Comparison of ENCODE assay signal across 25 mouse cellular contexts in the genomic region with DNA sequence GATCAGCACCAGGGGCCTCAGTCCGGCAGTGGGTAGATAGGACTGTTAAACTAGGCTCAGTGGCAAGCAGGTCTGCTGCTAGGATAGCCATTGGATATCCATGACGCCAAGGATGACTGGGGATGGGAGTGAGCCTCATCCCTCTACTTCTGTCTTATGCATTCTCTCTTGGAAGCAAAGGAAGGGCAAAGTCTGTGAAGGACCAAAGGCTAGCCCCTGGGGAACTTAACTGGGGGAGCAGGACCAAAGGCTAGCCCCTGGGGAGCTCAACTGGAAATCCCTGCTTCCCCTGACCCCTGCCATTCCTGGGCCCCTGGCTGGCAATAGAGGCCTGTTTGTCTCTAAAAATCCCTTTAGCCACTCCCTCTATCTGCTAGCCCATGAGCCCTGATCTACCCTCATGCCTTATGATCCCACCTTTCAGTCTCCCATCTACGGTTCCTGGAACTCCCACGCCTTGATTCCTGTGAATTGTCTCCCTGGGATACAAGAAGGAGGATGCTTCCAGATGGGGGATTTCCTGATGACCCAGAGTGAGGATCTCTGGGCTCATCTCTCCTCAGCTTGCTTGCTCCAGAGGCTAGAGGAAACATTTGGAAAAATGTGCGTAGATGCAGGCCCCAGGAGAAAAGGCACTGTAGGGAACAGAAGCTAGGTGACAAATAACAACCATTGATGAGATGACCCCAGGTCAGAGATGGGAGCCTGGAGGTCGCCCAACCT. TPM values are rescaled to one million over a fixed set of nuclear protein-coding genes. Genes with fewer than 3 reads are reported as not detected.
DNase-seq lines count a peak whose midpoint lies in the region; ATAC-seq and TF ChIP-seq lines count a peak whose summit lies in the region.
"Had no signal": no experiment of that assay in that cellular context is flagged by ENCODE, and none has a peak within 500 bp of the region (broad histone marks: within the 10 kb centered on the region; RNA-seq: fewer than 3 reads in every experiment).

No protein-coding gene starts in this region.

- in situ Hi-C loops in CH12.LX (cut with MboI; ENCODE audit: low pct_ligation_motif_present, low pct_unique_long_range_greater_than_20kb, low sequenced_read_pairs), result no loop called here

- no peaks in the 10 kb centered on the region for H3K4me1 ChIP-seq in forebrain, embryonic 13.5 days
- no peaks in the 10 kb centered on the region for H3K4me1 ChIP-seq in forebrain, embryonic 15.5 days
- H3K4me1 ChIP-seq in heart, postnatal 0 days (ENCODE audit: control insufficient read depth, insufficient read depth), result peaks cover 38% of the 10 kb centered on the region
- peaks cover 11% of the 10 kb centered on the region for H3K4me1 ChIP-seq in lung, embryonic 15.5 days
- peaks cover 50 to 96% of the 10 kb centered on the region in 2 experiments for H3K4me1 ChIP-seq in CH12.LX (ENCODE audit: control insufficient read depth in 1 of 2, insufficient read depth in 2 of 2)
- H3K4me1 ChIP-seq: neural tube, embryonic 13.5 days had no signal

- H3K4me2 ChIP-seq in forebrain, embryonic 13.5 days, result no peak overlapping the region
- H3K4me2 ChIP-seq in forebrain, embryonic 15.5 days (replicated peaks), result no peak overlapping the region
- H3K4me2 ChIP-seq in heart, postnatal 0 days (ENCODE audit: low read depth, low read length), result no peak overlapping the region
- H3K4me2 ChIP-seq in lung, embryonic 15.5 days, result no peak overlapping the region
- no peak overlapping the region for H3K4me2 ChIP-seq in CH12.LX (ENCODE audit: insufficient read depth, low read depth, poor library complexity, severe bottlenecking)
- H3K4me2 ChIP-seq: embryonic facial prominence, embryonic 12.5 days; intestine, embryonic 15.5 days; liver, embryonic 13.5 days; neural tube, embryonic 13.5 days had no signal

- WGBS in forebrain, embryonic 13.5 days, result 71% methylated on average over 6 of the region's 6 CpGs
- 78% methylated on average over 6 of the region's 6 CpGs for WGBS in forebrain, embryonic 15.5 days
- WGBS in heart, postnatal 0 days, result 76% methylated on average over 6 of the region's 6 CpGs
- 76% methylated on average over 6 of the region's 6 CpGs for WGBS in lung, embryonic 15.5 days

- peaks cover 29% of the 10 kb centered on the region for H3K36me3 ChIP-seq in forebrain, embryonic 13.5 days (ENCODE audit: poor library complexity, severe bottlenecking)
- peaks cover 16% of the 10 kb centered on the region; the same call in 1 of the 2 replicates for H3K36me3 ChIP-seq in forebrain, embryonic 15.5 days
- peaks cover 6% of the 10 kb centered on the region; the same call in 1 of the 2 replicates for H3K36me3 ChIP-seq in heart, postnatal 0 days (replicated peaks; ENCODE audit: control insufficient read depth, insufficient read depth, low read length)
- no peaks in the 10 kb centered on the region for H3K36me3 ChIP-seq in lung, embryonic 15.5 days
- peaks cover 35 to 39% of the 10 kb centered on the region in 2 experiments for H3K36me3 ChIP-seq in CH12.LX (replicated peaks in 1 of 2; ENCODE audit: control insufficient read depth in 1 of 2, insufficient read depth in 1 of 2, low read length in 1 of 2)
- H3K36me3 ChIP-seq: embryonic facial prominence, embryonic 12.5 days; intestine, embryonic 15.5 days; liver, embryonic 13.5 days had no signal

- no peak for TF ChIP-seq EP300 in heart, postnatal 0 days (IDR thresholded peaks at IDR 0.05; ENCODE audit: low read depth)
- no peak for TF ChIP-seq EP300 in CH12.LX (IDR thresholded peaks at IDR 0.05; ENCODE audit: low read length)

- dilution Hi-C loops in CH12.LX (cut with MboI; ENCODE audit: extremely low pct_ligation_motif_present, extremely low pct_unique_long_range_greater_than_20kb, low sequenced_read_pairs), result no loop called here

- no peak for ATAC-seq in forebrain, embryonic 13.5 days
- ATAC-seq in forebrain, embryonic 15.5 days (replicated peaks), result no peak
- no peak for ATAC-seq in heart, postnatal 0 days (ENCODE audit: insufficient read depth, low read depth)
- ATAC-seq in lung, embryonic 15.5 days (ENCODE audit: borderline replicate concordance, extremely low read depth, low FRiP score, low TSS enrichment), result no peak
- no peak for ATAC-seq in monocyte, adult 5-6 weeks (replicated peaks; ENCODE audit: insufficient number of reproducible peaks, low FRiP score, low TSS enrichment, poor library complexity, severe bottlenecking)
- ATAC-seq: hindbrain, embryonic 16.5 days; intestine, embryonic 15.5 days had no signal

- no peak overlapping the region for H3K4me3 ChIP-seq in forebrain, embryonic 13.5 days
- H3K4me3 ChIP-seq in forebrain, embryonic 15.5 days, result no peak overlapping the region
- no peak overlapping the region for H3K4me3 ChIP-seq in heart, postnatal 0 days (ENCODE audit: low read depth, low read length)
- H3K4me3 ChIP-seq in lung, embryonic 15.5 days, result no peak overlapping the region
- no peak overlapping the region for H3K4me3 ChIP-seq in CH12.LX (replicated peaks in 1 of 3; ENCODE audit: low read depth in 2 of 3, low read length in 2 of 3, poor library complexity in 1 of 3)
- H3K4me3 ChIP-seq: embryonic facial prominence, embryonic 12.5 days; intestine, embryonic 15.5 days; liver, embryonic 13.5 days; myocyte; neural tube, embryonic 13.5 days had no signal

- H3K79me2 ChIP-seq in CH12.LX (replicated peaks; ENCODE audit: control insufficient read depth, extremely low read depth, insufficient read depth, poor library complexity, severe bottlenecking), result no peaks in the 10 kb centered on the region; the same call in 1 of the 2 replicates

- no peak for TF ChIP-seq POLR2A in CH12.LX (IDR thresholded peaks at IDR 0.05; ENCODE audit: low read depth, low read length)

- intact Hi-C loops in heart, postnatal 10 days (cut with DNase I), result loop anchor here (2.0 kb wide), 1 partner anchor 20 kb away; no protein-coding TSS in a partner anchor

- TF ChIP-seq CTCF in heart, postnatal 0 days (IDR thresholded peaks at IDR 0.05; ENCODE audit: low read depth), result no peak
- no peak for TF ChIP-seq CTCF in CH12.LX (conservative IDR thresholded peaks at IDR 0.05 in 1 of 2, IDR thresholded peaks at IDR 0.05 in 1 of 2; ENCODE audit: low read depth in 2 of 2, low read length in 2 of 2)

- no peaks in the 10 kb centered on the region for H3K9me3 ChIP-seq in forebrain, embryonic 13.5 days (replicated peaks)
- no peaks in the 10 kb centered on the region for H3K9me3 ChIP-seq in forebrain, embryonic 15.5 days
- H3K9me3 ChIP-seq in heart, postnatal 0 days (replicated peaks; ENCODE audit: control insufficient read depth, low read length), result no peaks in the 10 kb centered on the region
- H3K9me3 ChIP-seq in lung, embryonic 15.5 days, result no peaks in the 10 kb centered on the region
- no peaks in the 10 kb centered on the region for H3K9me3 ChIP-seq in CH12.LX (replicated peaks; ENCODE audit: low read length)
- H3K9me3 ChIP-seq: embryonic facial prominence, embryonic 12.5 days; intestine, embryonic 15.5 days; liver, embryonic 13.5 days; neural tube, embryonic 13.5 days had no signal

- no peak for DNase-seq in heart, postnatal 0 days (ENCODE audit: low spot score)
- DNase-seq in heart, postnatal 10 days, result no peak
- no peak for DNase-seq in lung, postnatal 10 days
- no peak for DNase-seq in CH12.LX (ENCODE audit: extremely low read depth)
- DNase-seq: adrenal gland, postnatal 25 days; cerebellum, adult 9-11 months; kidney, adult 9 months; kidney, postnatal 14 days; liver, embryonic 13.5 days; lung, adult 2 months; retina, postnatal 1 day; right cerebral cortex, postnatal 25 days; thymus, adult 2 months; thymus, postnatal 4 days had no signal

- H3K27ac ChIP-seq in forebrain, embryonic 13.5 days, result 0 out of 2 replicates have a peak overlapping the region, but pooled peaks have one; percentile 10
- H3K27ac ChIP-seq in forebrain, embryonic 15.5 days (replicated peaks), result no peak overlapping the region
- H3K27ac ChIP-seq in heart, postnatal 0 days (ENCODE audit: low read depth), result peak overlapping the region; percentile 60
- H3K27ac ChIP-seq in lung, embryonic 15.5 days, result peak overlapping the region; percentile 37; the same call in 1 of the 2 replicates
- H3K27ac ChIP-seq in CH12.LX (ENCODE audit: insufficient read depth, low read depth), result peak overlapping the region; percentile 99
- H3K27ac ChIP-seq: embryonic facial prominence, embryonic 12.5 days; intestine, embryonic 15.5 days; liver, embryonic 13.5 days; macrophage; neural tube, embryonic 13.5 days had no signal

- no peak for TF ChIP-seq RAD21 in CH12.LX (IDR thresholded peaks at IDR 0.05; ENCODE audit: low read depth, low read length)

- no peaks in the 10 kb centered on the region for H3K27me3 ChIP-seq in forebrain, embryonic 13.5 days
- no peaks in the 10 kb centered on the region for H3K27me3 ChIP-seq in forebrain, embryonic 15.5 days
- no peaks in the 10 kb centered on the region for H3K27me3 ChIP-seq in heart, postnatal 0 days (ENCODE audit: control insufficient read depth, insufficient read depth, low read length)
- H3K27me3 ChIP-seq in lung, embryonic 15.5 days, result no peaks in the 10 kb centered on the region
- H3K27me3 ChIP-seq in CH12.LX (replicated peaks), result no peaks in the 10 kb centered on the region
- H3K27me3 ChIP-seq: embryonic facial prominence, embryonic 12.5 days; intestine, embryonic 15.5 days; neural tube, embryonic 13.5 days had no signal

- no peak overlapping the region for H3K9ac ChIP-seq in forebrain, embryonic 13.5 days
- H3K9ac ChIP-seq in forebrain, embryonic 15.5 days (replicated peaks), result no peak overlapping the region
- no peak overlapping the region for H3K9ac ChIP-seq in heart, postnatal 0 days (replicated peaks; ENCODE audit: low read depth, low read length)
- no peak overlapping the region for H3K9ac ChIP-seq in lung, embryonic 15.5 days
- no peak overlapping the region; the same call in 1 of the 2 replicates for H3K9ac ChIP-seq in CH12.LX (ENCODE audit: insufficient read depth, low read depth)
- H3K9ac ChIP-seq: embryonic facial prominence, embryonic 12.5 days; intestine, embryonic 15.5 days; liver, embryonic 13.5 days; neural tube, embryonic 13.5 days had no signal

RNA-seq across cellular contexts. Expression of a gene that starts 24.8 kb away (rescaled TPM):
- 1.1 and 2.2 TPM in 2 replicates for polyA plus RNA-seq in forebrain, embryonic 13.5 days (2015; fragmentation: Nextera tagmentation; extraction: Ambion mirVana)
- polyA plus RNA-seq in forebrain, embryonic 15.5 days (2015; fragmentation: Nextera tagmentation; extraction: Ambion mirVana), result 3.4 and 3.6 TPM in 2 replicates
- 12.4 and 16.8 TPM in 2 replicates for total RNA-seq in heart, postnatal 0 days (2014; rRNA removed; ENCODE audit: low replicate concordance)
- polyA plus RNA-seq in heart, postnatal 0 days (2015; fragmentation: Nextera tagmentation; extraction: Ambion mirVana), result 0.63 and 1.2 TPM in 2 replicates
- total RNA-seq in heart, postnatal 10 days (2021), result 10 to 100 TPM; 45.2 to 48.3 TPM
- polyA plus RNA-seq in lung, embryonic 15.5 days (2015; fragmentation: Nextera tagmentation; extraction: Ambion mirVana), result 0.79 and 0.90 TPM in 2 replicates
- 113 and 181 TPM in 2 replicates for total RNA-seq in CH12.LX (2012; rRNA removed)
- 78.2 and 88.6 TPM in 2 replicates for total RNA-seq in CH12.LX (2014; rRNA removed)
- 81.9 and 89.4 TPM in 2 replicates for polyA plus RNA-seq in CH12.LX (2012; ENCODE audit: insufficient read length, low read depth)
- total RNA-seq in monocyte, adult 5-6 weeks (2017), result 0.49 to 16.6 TPM (median 13.2 TPM) in 3 replicates
- polyA plus RNA-seq: liver, embryonic 13.5 days had no signal

RNA-seq across cellular contexts. Expression of a gene that starts 41.5 kb away (rescaled TPM):
- polyA plus RNA-seq in forebrain, embryonic 13.5 days (2015; fragmentation: Nextera tagmentation; extraction: Ambion mirVana), result 0.23 and 0.65 TPM in 2 replicates
- 0.31 and 0.45 TPM in 2 replicates for polyA plus RNA-seq in forebrain, embryonic 15.5 days (2015; fragmentation: Nextera tagmentation; extraction: Ambion mirVana)
- total RNA-seq in heart, postnatal 0 days (2014; rRNA removed; ENCODE audit: low replicate concordance), result 1.1 and 2.3 TPM in 2 replicates
- polyA plus RNA-seq in heart, postnatal 0 days (2015; fragmentation: Nextera tagmentation; extraction: Ambion mirVana), result 0.90 and 1.3 TPM in 2 replicates
- under 1 TPM; 0.35 to 0.50 TPM for total RNA-seq in heart, postnatal 10 days (2021)
- polyA plus RNA-seq in lung, embryonic 15.5 days (2015; fragmentation: Nextera tagmentation; extraction: Ambion mirVana), result 0.95 and 1.0 TPM in 2 replicates
- 2.6 and 4.6 TPM in 2 replicates for total RNA-seq in CH12.LX (2012; rRNA removed)
- 8.3 and 9.0 TPM in 2 replicates for total RNA-seq in CH12.LX (2014; rRNA removed)
- 12.1 and 12.8 TPM in 2 replicates for polyA plus RNA-seq in CH12.LX (2012; ENCODE audit: insufficient read length, low read depth)
- total RNA-seq in monocyte, adult 5-6 weeks (2017), result 7.8 to 44.8 TPM (median 28.4 TPM) in 3 replicates
- polyA plus RNA-seq: forebrain, embryonic 11.5 days; macrophage had no signal

RNA-seq across cellular contexts. Expression of a gene that starts 53.9 kb away (rescaled TPM):
- 164 and 165 TPM in 2 replicates for polyA plus RNA-seq in forebrain, embryonic 13.5 days (2015; fragmentation: Nextera tagmentation; extraction: Ambion mirVana)
- 171 and 176 TPM in 2 replicates for polyA plus RNA-seq in forebrain, embryonic 15.5 days (2015; fragmentation: Nextera tagmentation; extraction: Ambion mirVana)
- 94.9 and 132 TPM in 2 replicates for total RNA-seq in heart, postnatal 0 days (2014; rRNA removed; ENCODE audit: low replicate concordance)
- 139 TPM in 2 replicates for polyA plus RNA-seq in heart, postnatal 0 days (2015; fragmentation: Nextera tagmentation; extraction: Ambion mirVana)
- 10 to 100 TPM; 69.4 to 81.8 TPM for total RNA-seq in heart, postnatal 10 days (2021)
- polyA plus RNA-seq in lung, embryonic 15.5 days (2015; fragmentation: Nextera tagmentation; extraction: Ambion mirVana), result 105 and 112 TPM in 2 replicates
- total RNA-seq in CH12.LX (2012; rRNA removed) (31.2 and 37.3 TPM in 2 replicates), CH12.LX (2014; rRNA removed) (19.9 and 24.7 TPM in 2 replicates)
- 73.3 and 81.1 TPM in 2 replicates for polyA plus RNA-seq in CH12.LX (2012; ENCODE audit: insufficient read length, low read depth)
- total RNA-seq in monocyte, adult 5-6 weeks (2017), result 10.9 to 35.9 TPM (median 17.3 TPM) in 3 replicates

Comparison
In these comparisons a context has a peak if more than half of its experiments do, and no peak if none do; other contexts are left out.
1. RNA of a gene that starts 24.8 kb away (polyA plus RNA-seq): 81.9 to 89.4 TPM in CH12.LX; 3.4 to 3.6 TPM in forebrain, embryonic 15.5 days, 1.1 to 2.2 TPM in forebrain, embryonic 13.5 days, 0.63 to 1.2 TPM in heart, postnatal 0 days and 0.79 to 0.90 TPM in lung, embryonic 15.5 days; every median in the first group is over 10 times any median in the second.